Mouse (Mus musculus): ENCODE measurements at regions not wholly inside any gene's neighbourhood (a gene's known extent, or its start where the extent isn't known, plus 50 kb on each side); places are given as distances from the start of the nearest gene placed in this dataset.

- TF ChIP-seq CTCF (conservative IDR thresholded peaks at IDR 0.05; ENCODE audit: insufficient read depth, insufficient read length, low read depth, low read length) (no peak), POLR2A (IDR thresholded peaks at IDR 0.05; ENCODE audit: low read depth, low read length) (no peak)
Observed at GRCm38 (mm10) chr9:115547625-115548325, 237.6 kb upstream of the Stt3b start.
